Mouse (Mus musculus): ENCODE results near the gene Camkv.

- no peak for TF ChIP-seq CTCF (IDR thresholded peaks at IDR 0.05; ENCODE audit: low read depth, low read length)
- TF ChIP-seq POLR2A (IDR thresholded peaks at IDR 0.05; ENCODE audit: insufficient read depth, low read length), result no peak
- no peak for TF ChIP-seq EP300 (IDR thresholded peaks at IDR 0.05; ENCODE audit: insufficient read depth, low read depth, low read length)
Observed at GRCm38 (mm10) chr9:107950460-107951355, 15.2 kb downstream of the Camkv start.

Data from ES-Bruce4 (cell line).